Mouse (Mus musculus): ENCODE results near the gene Adamtsl1.
A peak's percentile ranks its signal among the peaks of the same experiment; 100 is the strongest.

Adamtsl1 gene

GRCm38 (mm10) chr4:86060614-86061013 lies 546.6 kb downstream of the Adamtsl1 start:
- DNase-seq (ENCODE audit: low spot score) = no peak

- no peak for DNase-seq (ENCODE audit: low spot score)
Observed at GRCm38 (mm10) chr4:86068376-86068775, 554.4 kb downstream of the Adamtsl1 start.

GRCm38 (mm10) chr4:86068875-86069718 lies 555.1 kb downstream of the Adamtsl1 start:
- no peak for DNase-seq (ENCODE audit: low spot score)

GRCm38 (mm10) chr4:86074871-86075270 lies 560.9 kb downstream of the Adamtsl1 start:
- no peak for DNase-seq (ENCODE audit: low spot score)

GRCm38 (mm10) chr4:86077355-86077754 lies 563.4 kb downstream of the Adamtsl1 start:
- no peak for DNase-seq (ENCODE audit: low spot score)

GRCm38 (mm10) chr4:86077854-86078253 lies 563.9 kb downstream of the Adamtsl1 start:
- DNase-seq (ENCODE audit: low spot score) = no peak

- no peak for DNase-seq (ENCODE audit: low spot score)
Observed at GRCm38 (mm10) chr4:86087508-86087907, 573.5 kb downstream of the Adamtsl1 start.

GRCm38 (mm10) chr4:86103207-86103606 lies 589.2 kb downstream of the Adamtsl1 start:
- DNase-seq (ENCODE audit: low spot score) = no peak

GRCm38 (mm10) chr4:86108325-86108724 lies 594.4 kb downstream of the Adamtsl1 start:
- DNase-seq (ENCODE audit: low spot score) = no peak

- DNase-seq (ENCODE audit: low spot score) = no peak
Observed at GRCm38 (mm10) chr4:86119067-86119466, 605.1 kb downstream of the Adamtsl1 start.

- no peak for DNase-seq (ENCODE audit: low spot score)
Observed at GRCm38 (mm10) chr4:86122431-86122830, 608.5 kb downstream of the Adamtsl1 start.

GRCm38 (mm10) chr4:86124374-86124773 lies 610.4 kb downstream of the Adamtsl1 start:
- DNase-seq (ENCODE audit: low spot score) = peak; percentile 32

- no peak for DNase-seq (ENCODE audit: low spot score)
Observed at GRCm38 (mm10) chr4:86126636-86127035, 612.7 kb downstream of the Adamtsl1 start.

GRCm38 (mm10) chr4:86158551-86158950 lies 644.6 kb downstream of the Adamtsl1 start:
- no peak for DNase-seq (ENCODE audit: low spot score)

- DNase-seq (ENCODE audit: low spot score) = no peak
Observed at GRCm38 (mm10) chr4:86159362-86159761, 645.4 kb downstream of the Adamtsl1 start.

- DNase-seq (ENCODE audit: low spot score) = no peak
Observed at GRCm38 (mm10) chr4:86170763-86171162, 656.8 kb downstream of the Adamtsl1 start.

- DNase-seq (ENCODE audit: low spot score) = no peak
Observed at GRCm38 (mm10) chr4:86171461-86171860, 657.5 kb downstream of the Adamtsl1 start.

GRCm38 (mm10) chr4:86177471-86177870 lies 663.5 kb downstream of the Adamtsl1 start:
- no peak for DNase-seq (ENCODE audit: low spot score)

- no peak for DNase-seq (ENCODE audit: low spot score)
Observed at GRCm38 (mm10) chr4:86178116-86178515, 664.1 kb downstream of the Adamtsl1 start.

- DNase-seq (ENCODE audit: low spot score) = no peak
Observed at GRCm38 (mm10) chr4:86183701-86184173, 669.8 kb downstream of the Adamtsl1 start.

GRCm38 (mm10) chr4:86189853-86190252 lies 675.9 kb downstream of the Adamtsl1 start:
- no peak for DNase-seq (ENCODE audit: low spot score)

GRCm38 (mm10) chr4:86191195-86191594 lies 677.2 kb downstream of the Adamtsl1 start:
- DNase-seq (ENCODE audit: low spot score) = no peak

- no peak for DNase-seq (ENCODE audit: low spot score)
Observed at GRCm38 (mm10) chr4:86201766-86202165, 687.8 kb downstream of the Adamtsl1 start.

GRCm38 (mm10) chr4:86203288-86203687 lies 689.3 kb downstream of the Adamtsl1 start:
- DNase-seq (ENCODE audit: low spot score) = no peak

Data from urinary bladder, postnatal 14 days (tissue).